8 mouse cellular contexts compared by ENCODE assay signal in the genomic region with DNA sequence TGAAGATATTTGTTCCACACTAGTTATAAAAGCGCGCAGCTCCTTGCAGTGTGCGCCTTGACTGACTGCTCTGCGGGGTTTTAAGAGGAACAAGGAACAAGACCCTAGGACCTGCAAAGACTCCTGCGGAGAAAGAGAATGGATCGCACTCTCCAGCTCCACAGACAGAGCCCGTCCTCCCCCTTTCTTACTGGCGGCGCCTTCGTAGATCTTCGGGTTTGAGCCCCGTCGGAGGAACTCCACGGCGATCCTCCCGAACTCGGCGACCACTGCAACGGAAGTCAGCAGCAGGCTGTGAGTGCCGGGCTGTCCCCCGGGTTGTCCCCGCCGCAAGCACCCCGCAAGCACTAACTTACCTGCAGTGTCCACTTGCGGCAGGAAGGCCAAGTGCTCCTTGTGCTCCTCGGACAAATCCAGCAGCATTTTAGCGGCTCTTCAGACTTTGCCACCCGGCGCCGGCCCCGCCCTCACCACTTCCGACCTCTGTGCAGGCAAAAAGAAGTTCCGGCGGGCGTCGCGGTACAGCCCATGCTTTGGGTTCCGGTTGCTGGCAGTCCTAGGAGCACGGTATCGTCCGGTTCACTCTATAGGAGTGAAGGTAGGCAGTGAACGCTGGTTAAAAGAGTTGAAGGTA. TPM values are rescaled to one million over a fixed set of nuclear protein-coding genes. Genes with fewer than 3 reads are reported as not detected.
DNase-seq lines count a peak whose midpoint lies in the region; ATAC-seq lines count a peak whose summit lies in the region.

A gene (minus strand): TSS at position 485 of the 634 bp plus-strand sequence.

- peak within 1 kb of the TSS; percentile 75 for H3K9ac ChIP-seq in hindbrain, embryonic 11.5 days (ENCODE audit: low read depth, low read length)

- peak; percentile 98 for ATAC-seq in hindbrain, embryonic 11.5 days (ENCODE audit: low FRiP score)

- no peaks in the 10 kb centered on the region for H3K27me3 ChIP-seq in hindbrain, embryonic 11.5 days (ENCODE audit: control insufficient read depth, insufficient read depth, low read length)

- H3K36me3 ChIP-seq in hindbrain, embryonic 11.5 days (ENCODE audit: control insufficient read depth, insufficient read depth, low read length), result no peaks in the 10 kb centered on the region

- H3K4me3 ChIP-seq in hindbrain, embryonic 11.5 days (ENCODE audit: low read depth, low read length), result peak within 1 kb of the TSS; percentile 72

- H3K4me2 ChIP-seq in hindbrain, embryonic 11.5 days (replicated peaks; ENCODE audit: low read depth, low read length), result peak within 1 kb of the TSS; percentile 39

- peak; percentile 93 for DNase-seq in MN1 (ENCODE audit: low spot score)
- DNase-seq in cerebellum, adult 9-10 months, result peak; percentile 89
- DNase-seq in frontal cortex, adult 2 months (ENCODE audit: extremely low spot score in 1 of 2, low spot score in 1 of 2), result peak; percentile 64 to 93
- DNase-seq in hindbrain, embryonic 11.5 days (ENCODE audit: low spot score), result peak; percentile 93
- peak; percentile 96 for DNase-seq in layer of hippocampus, postnatal 10 days (ENCODE audit: low spot score in 2 of 2)
- DNase-seq in lung, postnatal 10 days, result peak; percentile 94
- DNase-seq in ovary, postnatal 36 days (ENCODE audit: low spot score), result peak; percentile 90
- peak; percentile 91 for DNase-seq in thymus, postnatal 25 days

- peak within 1 kb of the TSS; percentile 78 for H3K27ac ChIP-seq in hindbrain, embryonic 11.5 days (ENCODE audit: low read depth, low read length)

- under 1% methylated on average over 42 of the region's 42 CpGs for WGBS in hindbrain, embryonic 11.5 days

- H3K4me1 ChIP-seq in hindbrain, embryonic 11.5 days (replicated peaks; ENCODE audit: control insufficient read depth, insufficient read depth, low read length), result no peaks in the 10 kb centered on the region

- H3K9me3 ChIP-seq in hindbrain, embryonic 11.5 days (ENCODE audit: control insufficient read depth, low read length), result no peaks in the 10 kb centered on the region

RNA-seq across cellular contexts. Expression of the gene that starts here (rescaled TPM):
- polyA plus RNA-seq in frontal cortex, adult 2 months (2012; rRNA removed), result 26.1 and 26.5 TPM in 2 replicates
- 101 and 110 TPM in 2 replicates for polyA plus RNA-seq in hindbrain, embryonic 11.5 days (2014; fragmentation: Nextera tagmentation; extraction: Ambion mirVana)
- 10 to 100 TPM; 23.4 to 26.7 TPM for total RNA-seq in layer of hippocampus, postnatal 10 days (2021)

Comparison
In these comparisons a context has a peak if more than half of its experiments do, and no peak if none do; other contexts are left out.
1. Peak in every context shown above with its lines: DNase-seq, ATAC-seq, H3K4me3 ChIP-seq and H3K27ac ChIP-seq.